Mouse (Mus musculus) kidney, adult 2 months (tissue): ENCODE results near the gene Cdc34.

Experiments
- CTCF ChIP-seq: fragments of 200-500 bp; conservative IDR thresholded peaks from 2 replicates; pipeline ENCODE4 v1.5.1; 2011; ENCODE audit warnings: low read depth, mild to moderate bottlenecking, control low read depth, low read length, moderate library complexity, mixed read lengths; ENCODE audit not compliant: insufficient read depth, insufficient read length
- POLR2A ChIP-seq: fragments of 200-500 bp; IDR thresholded peaks from one replicate; pipeline ENCODE4 v1.6.1; 2011; ENCODE audit warnings: low read depth, low read length, control low read depth

DNA sequence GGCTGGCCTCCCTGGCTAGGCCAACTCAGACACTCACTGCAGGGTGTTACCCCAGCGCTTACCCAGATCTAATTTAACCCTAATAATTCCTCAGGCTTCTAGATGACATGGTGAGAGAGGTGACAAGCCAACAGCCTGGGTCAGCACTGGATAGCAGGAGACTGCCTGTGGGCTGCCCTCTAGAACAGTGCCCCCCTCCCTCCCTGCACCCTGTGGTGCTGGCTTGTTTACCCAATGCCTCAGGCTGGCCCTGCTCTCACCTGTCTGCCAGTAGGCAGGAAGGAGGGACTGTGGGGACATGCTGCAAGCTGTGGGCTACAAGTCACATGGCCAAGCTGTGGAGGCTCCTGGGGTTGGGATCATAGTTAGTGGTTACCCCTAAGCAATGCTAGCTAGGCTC, 25.2 kb downstream of the Cdc34 start:
- TF ChIP-seq CTCF: no peak
- no peak for TF ChIP-seq POLR2A
